Mouse (Mus musculus) cerebellum, postnatal 4 days (tissue): Measurements from ENCODE around the gene 4930451I11Rik.

ENCODE experiments used
- DNase-seq, 2 experiments: peaks; one replicate each; pipeline ENCODE4 v3.0.0; 2022; ENCODE audit warnings: low spot score in 2 of 2, mixed read lengths in 1 of 2

4930451I11Rik gene

GRCm38 (mm10) chr7:126831539-126831938, at the start of gene 4930451I11Rik:
Gene 4930451I11Rik (minus strand): TSS chr7:126831639.
- no peak for DNase-seq

DNA sequence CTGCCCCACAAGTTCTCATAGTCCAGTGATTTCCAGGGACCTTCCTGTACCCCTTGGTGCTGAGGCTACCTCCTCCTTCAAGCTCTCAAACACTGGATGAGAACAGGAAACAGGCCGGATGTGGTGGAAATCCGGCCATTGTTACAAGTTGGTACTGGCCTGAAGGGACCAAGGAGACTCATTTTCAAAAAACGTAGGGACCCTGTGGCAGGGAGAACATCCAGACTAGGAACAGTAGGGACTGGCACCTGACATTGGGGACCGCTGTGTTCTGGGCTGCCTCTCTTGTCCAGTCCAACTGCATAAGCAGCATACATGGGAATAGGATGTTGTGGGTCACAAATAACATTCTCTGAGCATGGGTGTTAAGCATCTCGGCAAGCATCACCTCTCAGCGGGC, 49.6 kb upstream of the 4930451I11Rik start:
- DNase-seq, result no peak

DNA sequence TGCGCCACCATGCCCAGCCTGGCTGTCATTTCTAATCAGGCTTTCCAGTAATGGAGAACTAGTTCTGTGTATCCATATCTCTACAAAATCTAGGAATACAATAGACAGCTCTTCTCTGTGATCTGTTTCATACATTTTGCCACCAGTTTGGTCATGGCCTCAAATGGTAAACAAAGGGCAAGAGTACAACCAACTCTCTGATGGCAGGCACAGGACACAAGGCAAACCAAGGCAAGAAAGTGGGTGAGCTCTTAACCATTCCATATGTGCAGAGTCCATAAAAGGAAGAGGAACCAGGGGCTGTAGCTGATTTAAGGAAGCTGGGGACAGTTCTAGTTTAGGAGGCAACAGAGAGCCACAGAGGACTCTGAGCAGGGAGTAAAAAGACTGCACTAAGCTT, 45.8 kb upstream of the 4930451I11Rik start:
- no peak for DNase-seq

DNA sequence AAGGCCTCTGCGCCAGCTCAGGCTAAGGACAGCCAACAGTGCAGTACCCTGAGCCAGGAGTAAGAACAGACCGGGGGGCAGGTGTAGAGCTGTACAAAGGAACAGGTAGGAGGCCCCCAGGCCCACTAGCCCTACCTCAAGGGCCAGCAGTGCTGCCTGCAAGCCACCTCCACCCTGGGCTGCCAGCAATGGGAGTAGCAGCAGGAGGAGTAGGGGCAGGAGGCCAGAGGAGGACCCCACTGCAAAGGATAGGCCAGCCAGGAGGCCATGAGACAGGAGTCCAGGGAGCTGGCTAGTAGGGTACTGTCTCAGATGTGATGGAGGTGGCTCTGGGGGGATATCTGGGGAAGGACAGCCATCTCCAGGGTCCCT, 39.1 kb upstream of the 4930451I11Rik start:
- no peak for DNase-seq

GRCm38 (mm10) chr7:126869780-126870519, 38.5 kb upstream of the 4930451I11Rik start:
- DNase-seq, result no peak

GRCm38 (mm10) chr7:126868003-126868402, 36.6 kb upstream of the 4930451I11Rik start:
- DNase-seq, result no peak

GRCm38 (mm10) chr7:126867534-126867933, 36.1 kb upstream of the 4930451I11Rik start:
- DNase-seq, result no peak

DNA sequence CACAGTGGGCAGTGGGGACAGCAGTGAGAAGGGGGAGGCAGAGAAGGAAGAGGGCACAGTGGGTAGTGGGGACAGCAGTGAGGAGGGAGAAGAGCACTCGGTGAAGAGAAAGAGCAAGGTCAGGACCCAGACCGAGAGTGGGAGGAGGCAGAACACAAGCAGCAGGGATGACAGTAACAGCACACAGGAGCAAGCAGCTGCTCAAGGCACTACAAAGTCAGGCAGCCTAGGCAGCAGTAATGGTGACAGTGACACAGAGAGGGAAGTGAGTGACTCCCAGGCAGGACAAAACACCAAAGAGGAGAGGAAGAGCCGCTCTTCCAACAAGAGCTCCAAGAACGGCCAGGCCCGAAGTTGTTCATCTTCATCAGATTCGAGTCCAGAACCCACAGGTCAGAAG, 32.4 kb upstream of the 4930451I11Rik start:
- DNase-seq, result no peak

DNA sequence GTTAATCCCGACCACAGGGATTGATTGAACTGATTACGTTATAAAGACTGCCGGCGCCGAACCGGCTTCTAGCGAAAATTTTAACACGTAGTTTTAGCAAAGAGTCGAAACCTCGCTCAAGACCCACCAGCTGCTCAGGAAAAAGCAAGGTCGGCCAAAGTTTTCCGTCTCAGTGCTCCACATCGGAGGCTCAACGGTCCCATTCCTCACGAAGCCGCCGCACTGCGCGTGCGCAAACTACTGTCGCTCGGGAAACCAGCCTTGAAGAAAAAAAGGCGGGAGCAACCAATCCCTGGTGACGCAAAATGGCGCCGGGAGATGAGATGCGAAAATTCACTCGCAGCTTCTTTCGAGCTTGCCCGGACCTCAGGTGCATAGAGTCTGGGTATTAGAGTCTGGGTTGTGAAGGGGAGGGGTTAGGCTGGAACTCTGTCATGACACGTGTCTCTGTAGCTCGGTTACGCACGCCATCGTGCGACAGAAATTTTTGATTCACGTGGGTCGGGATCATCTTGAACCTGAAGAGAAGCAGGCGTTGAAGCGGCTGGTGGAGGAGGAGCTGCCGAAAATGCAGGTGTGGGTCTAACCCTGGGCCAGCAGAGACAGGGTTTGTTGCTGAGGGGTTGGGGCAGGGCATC, 30.8 kb upstream of the 4930451I11Rik start, which contains the start of gene Ino80e:
Ino80e (minus strand) TSS at position 231 of the 638 bp plus-strand sequence.
- peak; percentile 86 to 95 for DNase-seq

DNA sequence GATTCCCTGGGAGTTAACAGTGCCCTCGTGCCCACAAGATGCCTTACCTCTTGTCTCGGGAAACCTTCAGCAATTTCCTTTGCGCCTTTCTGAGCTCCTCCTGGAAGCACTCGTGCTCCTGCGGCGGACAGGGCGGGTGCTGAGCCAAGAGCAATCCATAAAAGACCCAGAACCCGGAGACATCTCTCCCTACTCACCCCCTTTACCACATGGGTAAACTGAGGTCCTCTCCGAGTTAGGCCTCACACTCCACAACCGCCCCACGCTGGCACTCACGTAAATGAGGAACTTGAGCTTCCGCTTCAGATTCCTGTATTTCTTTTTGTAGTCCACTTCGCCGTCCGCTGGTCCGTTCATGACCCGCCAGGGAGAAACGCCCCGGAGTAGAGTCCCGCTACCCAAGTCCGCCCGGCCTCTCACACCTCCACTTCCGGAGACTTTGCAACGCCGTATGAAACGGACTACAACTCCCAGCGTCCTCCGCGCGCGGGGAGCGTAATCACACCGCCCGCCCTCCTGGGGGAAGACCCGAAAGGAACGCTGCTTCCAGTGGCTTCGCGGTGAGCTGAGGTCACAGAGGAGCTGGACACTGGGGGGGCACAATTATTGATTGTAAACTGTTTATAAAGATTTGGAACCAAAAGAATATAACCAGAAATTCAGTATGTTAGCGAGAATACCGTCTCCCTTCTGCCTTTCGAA, 30.1 kb upstream of the 4930451I11Rik start, which contains the start of gene Hirip3:
Hirip3 (plus strand) TSS at position 544 of the 702 bp plus-strand sequence.
- peak; percentile 88 to 92 for DNase-seq

DNA sequence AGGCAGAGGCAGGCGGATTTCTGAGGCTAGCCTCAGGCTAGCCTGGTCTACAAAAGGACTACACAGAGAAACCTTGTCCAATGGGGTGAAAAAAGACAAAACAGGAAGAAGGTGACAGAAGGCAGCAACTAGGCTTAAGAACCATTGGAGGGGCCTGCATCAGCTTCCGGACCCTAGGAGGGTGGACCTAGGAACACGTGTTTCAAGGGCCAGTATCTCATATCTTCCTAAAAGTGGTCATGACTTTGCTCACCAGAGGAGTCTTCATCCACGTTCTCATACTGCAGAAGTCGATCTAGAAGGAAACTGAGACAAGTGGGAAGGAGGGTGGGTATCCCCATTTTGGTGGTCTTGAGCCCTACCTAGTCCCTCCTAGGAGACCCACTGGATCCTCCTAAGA, 29.5 kb upstream of the 4930451I11Rik start:
- no peak for DNase-seq

- no peak for DNase-seq
Measured at GRCm38 (mm10) chr7:126856741-126857420, 25.4 kb upstream of the 4930451I11Rik start.

DNA sequence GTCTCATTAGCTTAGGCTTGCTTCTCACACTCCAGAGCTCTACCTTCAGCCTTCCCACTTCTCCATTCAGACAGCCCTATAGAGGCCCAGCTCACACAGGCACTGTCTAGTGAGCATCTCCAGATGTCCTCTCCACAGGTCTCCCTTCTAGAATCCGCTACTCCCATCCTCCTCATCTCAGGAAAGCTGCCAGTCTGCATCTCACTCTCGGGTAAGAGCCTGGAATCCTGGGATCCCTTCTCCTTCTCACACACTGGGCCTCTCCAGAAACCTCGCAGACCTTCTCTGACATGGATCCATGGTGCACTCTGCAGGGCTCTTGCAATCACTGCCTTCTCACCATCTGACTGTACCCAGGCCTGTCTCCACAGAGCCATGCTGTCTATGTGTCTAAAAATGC, 24.2 kb upstream of the 4930451I11Rik start:
- no peak for DNase-seq

- DNase-seq, result no peak
Measured at GRCm38 (mm10) chr7:126853454-126853853, 22.0 kb upstream of the 4930451I11Rik start.

- DNase-seq, result no peak
Measured at GRCm38 (mm10) chr7:126851192-126851591, 19.8 kb upstream of the 4930451I11Rik start.

DNA sequence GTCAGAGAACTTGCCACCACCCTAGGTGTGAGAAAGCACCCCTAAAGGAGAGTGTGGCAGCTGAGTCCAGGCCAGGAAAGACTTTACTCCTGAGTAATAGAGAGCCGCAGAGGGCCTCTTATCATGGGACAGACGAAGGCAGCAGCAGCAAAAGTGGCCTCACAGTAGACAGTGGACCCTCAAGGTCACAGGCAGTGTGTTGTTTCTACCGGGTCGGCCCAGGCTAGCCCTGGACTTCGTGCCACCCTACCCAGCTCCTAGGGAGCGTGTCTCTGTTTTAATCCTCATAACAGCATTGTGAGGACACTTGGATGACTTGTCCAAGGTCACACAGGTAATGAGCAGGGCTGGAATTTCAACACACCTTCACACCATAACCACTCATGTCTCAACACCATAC, 18.7 kb upstream of the 4930451I11Rik start:
- DNase-seq, result no peak

DNA sequence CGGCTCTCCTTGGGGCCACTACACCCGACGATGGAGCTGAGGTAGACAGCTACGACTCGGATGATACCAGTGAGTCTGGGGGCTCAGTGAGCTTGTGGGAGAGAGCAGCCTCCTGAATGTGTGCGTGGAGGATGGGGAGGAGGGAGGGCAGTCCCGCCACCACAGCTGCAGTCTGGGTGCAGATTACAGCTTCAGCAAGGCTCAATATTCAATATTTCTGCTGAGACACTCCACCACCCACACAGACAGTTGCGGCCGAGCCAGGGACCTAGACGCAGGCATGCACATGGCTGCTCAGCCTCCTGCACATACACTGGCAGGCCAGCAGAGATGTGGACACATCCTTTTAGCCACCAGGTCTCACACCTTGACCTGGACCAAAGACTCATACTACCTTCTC, 17.4 kb upstream of the 4930451I11Rik start:
- DNase-seq, result peak in 1 of 2 experiments; percentile 8

DNA sequence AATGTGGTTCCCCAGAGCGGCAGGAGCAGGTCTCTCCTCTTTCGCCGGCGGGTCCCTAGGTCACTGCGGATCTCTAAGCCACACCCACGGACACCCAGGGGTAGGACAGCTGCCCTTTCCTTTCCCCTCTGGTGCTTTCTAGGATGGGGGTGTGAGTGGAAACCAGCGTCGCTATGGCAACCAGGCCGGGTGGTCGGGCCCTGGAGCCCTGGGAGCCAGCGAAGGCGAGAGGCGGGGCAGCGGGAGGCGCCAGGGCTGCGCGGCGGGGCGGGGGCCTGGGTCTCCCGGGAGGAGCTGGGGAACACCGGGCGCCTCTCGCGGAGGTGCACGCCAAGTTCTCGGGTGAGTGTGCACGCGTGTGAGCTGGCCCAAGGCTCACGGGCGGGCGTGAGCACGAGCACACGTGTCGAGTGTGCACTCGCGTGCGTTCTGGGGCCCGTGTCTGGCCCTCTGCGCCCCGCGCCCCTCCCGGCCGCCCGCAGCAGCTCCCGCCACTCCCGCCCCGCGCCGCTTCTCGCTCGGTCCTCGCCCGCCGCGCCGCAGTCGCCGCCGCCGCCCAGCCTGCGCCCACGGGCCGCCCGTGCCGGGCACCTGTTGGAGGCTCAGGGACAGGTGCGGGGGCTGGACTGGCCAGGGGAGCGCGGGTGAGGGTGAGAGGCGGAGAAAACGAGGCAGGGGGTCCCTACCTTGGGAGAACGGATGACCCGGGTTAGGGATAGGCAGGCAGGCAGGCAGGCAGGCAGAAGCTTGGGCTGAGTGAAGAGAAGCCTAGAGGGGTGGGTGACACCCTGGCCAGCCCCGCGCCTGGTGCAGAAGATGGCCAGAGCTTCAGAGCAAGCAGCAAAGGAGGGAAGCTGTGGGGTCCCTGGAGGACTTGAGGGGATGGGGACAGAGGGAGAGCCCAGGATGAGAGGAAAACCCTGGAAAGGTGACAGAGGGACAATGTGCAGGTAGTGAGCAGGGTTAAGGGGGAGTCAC, 16.3 kb upstream of the 4930451I11Rik start:
- DNase-seq, result peak in 1 of 2 experiments; percentile 57

GRCm38 (mm10) chr7:126847116-126847420, 15.6 kb upstream of the 4930451I11Rik start, which contains the start of gene Doc2a:
Gene Doc2a (plus strand): TSS chr7:126847416.
- no peak for DNase-seq

- DNase-seq, result no peak
Measured at GRCm38 (mm10) chr7:126845516-126845915, 14.1 kb upstream of the 4930451I11Rik start.

DNA sequence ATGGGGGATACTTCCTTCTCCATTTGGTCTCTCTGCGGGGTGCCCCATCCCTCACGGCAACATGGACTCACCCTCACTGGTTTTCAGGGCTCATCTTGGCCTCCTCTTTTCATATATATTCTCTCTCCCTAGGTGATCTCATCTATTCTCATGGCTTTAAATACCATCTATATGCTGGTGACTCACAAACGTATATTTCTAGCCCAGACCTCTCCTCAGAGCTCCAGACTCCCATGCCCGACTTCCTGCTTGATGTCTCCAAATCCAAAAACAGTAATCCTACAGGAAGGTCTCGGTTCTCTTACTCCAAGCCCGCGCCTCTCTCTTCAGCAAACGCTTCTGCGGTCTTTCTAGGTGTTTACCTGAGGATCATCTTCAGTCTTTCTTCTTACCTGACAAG, 11.8 kb upstream of the 4930451I11Rik start:
- no peak for DNase-seq
